Mouse (Mus musculus) stomach, embryonic 16.5 days (tissue): ENCODE results near the gene Phf13. TPM values are rescaled to one million over a fixed set of nuclear protein-coding genes. Genes with fewer than 3 reads are reported as not detected.

Experiments
- ATAC-seq: fragments of 200-750 bp; cut with Nextera tagmentation; 2 replicates; pipeline ENCODE4 v1.8.0; 2017; ENCODE audit warnings: moderate number of reproducible peaks, moderate TSS enrichment; ENCODE audit not compliant: insufficient read depth, low FRiP score
- H3K27ac ChIP-seq: fragments of 300-500 bp; sonication (generic); 2 replicates; pipeline ENCODE4 v1.5.1; 2014; ENCODE audit warnings: low read length
- H3K27me3 ChIP-seq: fragments of 300-500 bp; sonication (generic); 2 replicates; pipeline ENCODE4 v1.6.1; 2014; ENCODE audit warnings: low read length, control low read depth, mixed read lengths; ENCODE audit not compliant: control insufficient read depth, insufficient read depth
- H3K36me3 ChIP-seq: fragments of 300-500 bp; sonication (generic); 2 replicates; pipeline ENCODE4 v1.6.1; 2014; ENCODE audit warnings: low read length; ENCODE audit not compliant: control insufficient read depth, insufficient read depth
- H3K4me1 ChIP-seq: fragments of 300-500 bp; sonication (generic); 2 replicates; pipeline ENCODE4 v1.6.1; 2014; ENCODE audit warnings: low read length, control low read depth, mixed read lengths; ENCODE audit not compliant: control insufficient read depth, insufficient read depth
- H3K4me2 ChIP-seq: fragments of 300-500 bp; sonication (generic); 2 replicates; pipeline ENCODE4 v1.6.1; 2014; ENCODE audit warnings: low read depth, low read length, mixed read lengths
- H3K4me3 ChIP-seq: fragments of 300-500 bp; sonication (generic); replicated peaks from 2 replicates; pipeline ENCODE4 v1.5.1; 2014; ENCODE audit warnings: mild to moderate bottlenecking, low read length
- H3K9ac ChIP-seq: fragments of 300-500 bp; sonication (generic); 2 replicates; pipeline ENCODE4 v1.6.1; 2014; ENCODE audit warnings: low read length
- H3K9me3 ChIP-seq: fragments of 300-500 bp; sonication (generic); replicated peaks from 2 replicates; pipeline ENCODE4 v1.6.1; 2016; ENCODE audit warnings: low read length, control low read depth; ENCODE audit not compliant: control insufficient read depth
- WGBS: fragments of 180-500 bp; shearing (Covaris S2); extraction: QIAGEN DNeasy Blood & Tissue Kit; methylation state at CpG from one replicate; pipeline ENCODE4 v1.1.7; 2014; 5-methylcytosine and 5-hydroxymethylcytosine counted together
- polyA plus RNA-seq: library from polyadenylated mRNA; unstranded; fragments of >200 nt; fragmentation: Nextera tagmentation; extraction: Ambion mirVana; gene quantifications from 2 replicates; pipeline ENCODE4 v1.2.1, GENCODE M21; 2015

Gene Phf13
- polyA plus RNA-seq, 1 experiment from 2014 or later = 18.3 TPM

DNA sequence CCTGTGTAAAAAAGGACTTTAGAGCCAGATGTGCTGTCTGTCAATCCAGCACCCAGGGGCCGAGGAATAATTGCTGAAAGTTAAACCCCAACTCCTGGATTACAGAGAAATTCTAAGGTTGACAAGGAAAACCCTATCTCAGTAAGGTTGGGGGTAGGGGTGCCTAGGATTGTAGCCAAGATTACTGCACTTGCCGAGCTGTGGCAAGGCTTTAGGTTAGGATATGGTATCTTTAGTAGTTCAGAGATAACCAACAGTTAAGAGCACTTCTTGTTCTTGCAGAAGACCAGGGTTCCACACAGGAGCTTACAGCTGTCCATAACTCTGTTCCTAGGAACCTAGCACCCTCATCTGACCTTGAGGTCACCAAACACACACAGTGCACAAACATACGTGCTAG, 1.6 kb upstream of the Phf13 start:
- H3K27ac ChIP-seq = no peak overlapping the region
- no peak for ATAC-seq
- H3K9me3 ChIP-seq = no peaks in the 10 kb centered on the region
- no peak overlapping the region for H3K4me3 ChIP-seq
- H3K27me3 ChIP-seq = no peaks in the 10 kb centered on the region
- peaks cover 20% of the 10 kb centered on the region for H3K4me1 ChIP-seq
- H3K9ac ChIP-seq = peak overlapping the region; percentile 37
- no peaks in the 10 kb centered on the region for H3K36me3 ChIP-seq
- 62% methylated on average over 3 of the region's 3 CpGs for WGBS
- H3K4me2 ChIP-seq = peak overlapping the region; percentile 84

DNA sequence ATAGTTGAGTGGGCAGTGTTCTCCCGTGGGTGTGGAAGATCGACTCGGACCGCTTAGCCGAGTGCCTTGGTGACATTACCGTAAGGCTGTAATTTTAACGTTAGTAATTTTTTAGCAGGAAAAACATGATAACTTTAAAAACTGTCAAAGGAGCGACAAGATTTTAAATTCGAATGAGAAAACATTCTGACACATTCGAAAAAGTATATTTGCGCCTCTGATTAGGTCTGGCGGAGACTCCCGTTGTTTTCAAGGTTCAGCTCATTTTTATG, 829 bp upstream of the Phf13 start:
- 0 out of 2 replicates have a peak, but pooled peaks cover 6% of the 10 kb centered on the region for H3K36me3 ChIP-seq
- peak overlapping the region; percentile 99 for H3K4me3 ChIP-seq
- H3K9me3 ChIP-seq = no peaks in the 10 kb centered on the region
- H3K4me2 ChIP-seq = peak overlapping the region; percentile 84
- H3K27ac ChIP-seq = peak overlapping the region; percentile 90
- no peak for ATAC-seq
- peak overlapping the region; percentile 86 for H3K9ac ChIP-seq
- H3K4me1 ChIP-seq = peaks cover 20% of the 10 kb centered on the region
- 2% methylated on average over 13 of the region's 13 CpGs for WGBS
- H3K27me3 ChIP-seq = no peaks in the 10 kb centered on the region

GRCm38 (mm10) chr4:151995371-151996172, 486 bp downstream of the Phf13 start:
- Histone ChIP-seq H3K27me3 (no peaks in the 10 kb centered on the region), H3K36me3 (peaks cover 11% of the 10 kb centered on the region; the same call in 1 of the 2 replicates), H3K4me1 (peaks cover 20% of the 10 kb centered on the region), H3K4me2 (peak overlapping the region; percentile 86), H3K9me3 (no peaks in the 10 kb centered on the region), H3K9ac (peak overlapping the region; percentile 98), H3K27ac (peak overlapping the region; percentile 87), H3K4me3 (peak overlapping the region; percentile 99)
- under 1% methylated on average over 65 of the region's 111 CpGs for WGBS
- ATAC-seq = peak; percentile 29

- no peak for ATAC-seq
- H3K9me3 ChIP-seq = no peaks in the 10 kb centered on the region
- no peaks in the 10 kb centered on the region for H3K27me3 ChIP-seq
- H3K4me2 ChIP-seq = peak overlapping the region; percentile 86
- H3K4me3 ChIP-seq = peak overlapping the region; percentile 99
- H3K9ac ChIP-seq = peak overlapping the region; percentile 98
- H3K36me3 ChIP-seq = peaks cover 15% of the 10 kb centered on the region; the same call in 1 of the 2 replicates
- 2% methylated on average over 60 of the region's 61 CpGs for WGBS
- peaks cover 20% of the 10 kb centered on the region for H3K4me1 ChIP-seq
- H3K27ac ChIP-seq = peak overlapping the region; percentile 87
These were observed 1.6 kb downstream of the Phf13 start for GRCm38 (mm10) chr4:151994228-151995171.

DNA sequence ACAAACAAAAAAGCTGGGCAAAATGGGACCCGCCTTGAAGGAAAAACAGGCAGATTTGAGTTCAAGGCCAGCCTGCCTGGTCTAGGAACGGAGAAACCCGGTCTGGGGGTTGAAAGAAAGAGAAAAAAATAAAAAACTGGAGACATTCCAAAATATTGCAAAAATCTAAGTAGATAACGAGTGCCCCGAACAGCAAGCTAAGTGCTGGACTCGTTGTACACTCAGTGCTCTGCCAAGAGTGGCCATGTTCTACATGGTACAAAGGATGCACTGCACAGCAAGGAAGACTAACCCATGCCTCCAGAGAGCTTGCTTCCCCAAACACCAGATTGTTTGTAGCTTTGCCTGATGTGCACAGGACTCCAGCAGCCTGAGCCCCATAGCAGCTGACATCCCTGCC, 3.0 kb downstream of the Phf13 start:
- ATAC-seq = no peak

GRCm38 (mm10) chr4:151992091-151992490, 4.0 kb downstream of the Phf13 start:
- H3K4me1 ChIP-seq = peaks cover 26% of the 10 kb centered on the region
- H3K9ac ChIP-seq = no peak overlapping the region
- no peaks in the 10 kb centered on the region for H3K9me3 ChIP-seq
- H3K4me2 ChIP-seq = no peak overlapping the region
- no peak overlapping the region for H3K4me3 ChIP-seq
- H3K36me3 ChIP-seq = peaks cover 15% of the 10 kb centered on the region; the same call in 1 of the 2 replicates
- no peaks in the 10 kb centered on the region for H3K27me3 ChIP-seq
- H3K27ac ChIP-seq = no peak overlapping the region
- 86% methylated on average over 9 of the region's 9 CpGs for WGBS
- no peak for ATAC-seq

More for the DNA sequence above, 3.0 kb downstream of the Phf13 start:
- H3K4me2 ChIP-seq = no peak overlapping the region
- peaks cover 25% of the 10 kb centered on the region for H3K4me1 ChIP-seq
- peaks cover 15% of the 10 kb centered on the region; the same call in 1 of the 2 replicates for H3K36me3 ChIP-seq
- H3K27me3 ChIP-seq = no peaks in the 10 kb centered on the region
- H3K4me3 ChIP-seq = no peak overlapping the region
- H3K9me3 ChIP-seq = no peaks in the 10 kb centered on the region
- H3K9ac ChIP-seq = no peak overlapping the region
- H3K27ac ChIP-seq = no peak overlapping the region
- WGBS = 70% methylated on average over 6 of the region's 6 CpGs

GRCm38 (mm10) chr4:151989110-151989488, 7.0 kb downstream of the Phf13 start:
- H3K9ac ChIP-seq = peak overlapping the region; percentile 94; the same call in 1 of the 2 replicates
- peaks cover 32% of the 10 kb centered on the region for H3K4me1 ChIP-seq
- peaks cover 15% of the 10 kb centered on the region; the same call in 1 of the 2 replicates for H3K36me3 ChIP-seq
- 27% methylated on average over 6 of the region's 6 CpGs for WGBS
- peak overlapping the region; percentile 84 for H3K4me3 ChIP-seq
- no peak; the same call in 1 of the 2 replicates for ATAC-seq
- H3K27me3 ChIP-seq = no peaks in the 10 kb centered on the region
- no peaks in the 10 kb centered on the region for H3K9me3 ChIP-seq
- peak overlapping the region; percentile 86 for H3K27ac ChIP-seq
- peak overlapping the region; percentile 67 for H3K4me2 ChIP-seq

- WGBS = under 1% methylated on average over 54 of the region's 54 CpGs
- Histone ChIP-seq H3K27ac (peak within 1 kb of the TSS; percentile 86), H3K27me3 (no peaks in the 10 kb centered on the region), H3K9ac (peak within 1 kb of the TSS; percentile 94), H3K4me3 (peak within 1 kb of the TSS; percentile 84), H3K9me3 (no peaks in the 10 kb centered on the region), H3K4me1 (peaks cover 26% of the 10 kb centered on the region), H3K36me3 (peaks cover 15% of the 10 kb centered on the region; the same call in 1 of the 2 replicates), H3K4me2 (peak within 1 kb of the TSS; percentile 67)
- peak; percentile 82 for ATAC-seq
These were observed 7.5 kb downstream of the Phf13 start, which contains the start of gene Thap3 for GRCm38 (mm10) chr4:151988342-151989109. TSS of gene Thap3 (minus strand) at chr4:151988997.
